Mouse (Mus musculus) kidney, adult 8-10 months (tissue): ENCODE results near the gene Camk2b.
"Not testable (repeated sequence)": the region's sequence is repeated elsewhere in the genome, so short reads cannot be mapped to it uniquely, and the experiment has no call there.

Experiments used
- DNase-seq, 2 experiments: peaks; one replicate each; pipeline ENCODE4 v3.0.0; 2022

Camk2b gene

DNA sequence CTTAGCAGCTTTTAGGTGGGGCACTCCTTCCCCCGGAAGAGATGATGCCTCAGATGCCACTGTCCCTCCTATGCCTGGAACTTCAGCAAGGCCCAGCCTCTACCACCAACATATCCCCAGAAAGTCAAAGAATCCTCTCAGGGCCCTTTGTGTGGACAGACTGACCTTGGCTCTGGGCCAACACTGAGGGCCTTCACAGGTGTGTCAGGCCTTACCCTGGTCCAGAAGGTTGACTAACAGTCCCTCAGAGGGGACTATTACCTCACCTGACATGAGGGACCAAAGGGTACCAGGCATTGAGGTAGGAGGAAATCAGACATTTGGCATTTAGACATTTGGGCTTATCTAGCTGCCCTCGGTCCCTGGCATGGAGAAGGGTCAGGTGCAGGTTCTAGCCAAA is 86.1 kb downstream of the Camk2b start:
- DNase-seq = no peak

DNA sequence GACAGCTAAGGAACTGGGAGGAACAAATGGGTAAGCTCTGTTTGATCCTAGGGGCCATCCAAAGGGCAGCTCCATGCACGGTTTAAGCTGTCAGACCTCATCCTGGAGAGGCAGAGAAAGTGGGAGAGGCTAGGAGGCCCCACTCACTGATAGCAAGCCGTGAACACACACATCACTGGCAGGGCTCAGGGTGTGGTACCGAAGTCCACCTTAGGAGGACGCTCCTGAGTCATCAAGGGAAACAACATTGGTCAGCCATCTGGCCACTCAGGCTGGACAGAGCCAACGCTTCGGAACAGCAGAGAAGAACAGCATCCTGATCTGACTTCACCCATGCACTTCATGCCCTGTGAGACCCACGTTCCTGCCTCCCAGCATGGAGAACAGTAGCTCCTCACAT is 87.1 kb downstream of the Camk2b start:
- no peak for DNase-seq

DNA sequence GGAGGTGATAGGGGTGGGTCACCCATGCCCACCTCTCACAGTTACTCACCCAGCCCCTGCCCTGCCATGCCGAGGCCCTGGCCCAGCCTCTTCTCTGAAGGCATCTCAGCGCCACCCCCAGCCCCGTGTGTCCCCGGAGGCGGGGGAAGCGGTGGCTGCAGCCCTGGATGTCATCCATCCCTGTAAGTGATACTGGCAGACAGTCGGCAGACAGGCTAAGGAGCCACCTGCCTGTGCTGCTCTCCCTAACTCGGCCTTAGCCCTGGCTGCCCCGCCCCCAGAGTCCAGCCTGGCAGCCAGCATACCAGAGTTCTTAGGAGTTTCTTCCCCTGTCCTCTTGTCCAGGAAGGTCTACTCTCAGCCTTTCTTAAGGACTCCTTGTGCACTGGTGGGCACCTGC is 90.1 kb downstream of the Camk2b start:
- DNase-seq = no peak

DNA sequence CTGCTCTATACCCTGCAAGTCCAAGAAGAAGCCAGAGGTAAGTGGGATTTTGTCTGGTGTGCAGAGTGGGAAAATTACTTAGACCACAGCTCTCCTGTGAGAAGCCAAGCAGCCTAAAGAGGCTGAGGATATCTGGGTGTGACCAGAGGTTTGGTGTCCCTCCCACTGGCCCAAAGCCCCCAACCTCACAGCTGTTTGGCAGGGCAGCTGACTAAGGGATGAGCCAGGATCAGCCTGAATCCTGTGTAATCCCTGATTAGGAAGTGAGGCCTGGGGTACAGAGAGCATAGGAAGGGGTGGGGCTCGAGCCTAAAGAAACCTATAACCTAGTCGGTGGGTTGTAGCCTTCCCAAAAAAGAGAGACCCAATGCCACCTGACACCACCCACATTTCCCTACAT is 91.1 kb downstream of the Camk2b start:
- DNase-seq = no peak

DNA sequence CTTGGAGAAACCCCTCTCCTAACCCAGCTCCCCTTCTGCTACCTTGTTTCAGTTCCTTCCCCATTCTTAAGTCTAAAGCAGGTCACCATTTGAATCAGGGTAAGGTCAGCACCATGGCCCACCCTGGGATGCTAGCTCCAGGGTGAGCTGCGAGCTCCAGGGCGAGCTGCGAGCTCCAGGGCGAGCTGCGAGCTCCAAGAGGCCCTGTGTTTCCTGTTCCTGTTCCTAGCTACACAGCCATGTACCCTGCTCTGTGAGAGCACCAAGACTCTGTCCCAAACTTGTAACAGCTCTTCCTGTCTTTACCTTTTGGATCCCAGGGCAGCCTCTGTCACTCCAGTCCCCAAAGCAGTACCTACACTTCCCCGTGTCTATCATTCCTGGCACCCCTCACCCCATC is 92.1 kb downstream of the Camk2b start:
- DNase-seq = no peak

DNA sequence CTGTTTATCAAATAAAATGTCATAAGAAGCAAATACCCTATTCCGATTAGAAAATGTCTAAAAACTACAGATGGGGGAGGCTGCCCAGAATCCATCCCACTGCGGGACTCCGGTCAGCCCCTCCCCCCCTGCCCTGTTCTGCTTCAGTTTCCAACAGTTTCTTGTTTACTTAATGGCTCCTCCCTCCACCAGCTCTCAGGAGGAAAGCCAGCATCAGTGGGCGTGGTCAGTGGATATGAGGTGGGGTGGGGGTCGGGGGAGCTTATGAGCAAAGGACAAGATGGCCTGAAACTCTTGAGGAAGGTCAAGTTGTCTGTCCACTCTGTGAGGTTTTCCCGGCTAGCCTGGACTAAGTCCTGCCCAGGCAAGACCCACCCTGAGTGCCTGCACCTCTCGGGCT is 93.0 kb downstream of the Camk2b start:
- DNase-seq = no peak

DNA sequence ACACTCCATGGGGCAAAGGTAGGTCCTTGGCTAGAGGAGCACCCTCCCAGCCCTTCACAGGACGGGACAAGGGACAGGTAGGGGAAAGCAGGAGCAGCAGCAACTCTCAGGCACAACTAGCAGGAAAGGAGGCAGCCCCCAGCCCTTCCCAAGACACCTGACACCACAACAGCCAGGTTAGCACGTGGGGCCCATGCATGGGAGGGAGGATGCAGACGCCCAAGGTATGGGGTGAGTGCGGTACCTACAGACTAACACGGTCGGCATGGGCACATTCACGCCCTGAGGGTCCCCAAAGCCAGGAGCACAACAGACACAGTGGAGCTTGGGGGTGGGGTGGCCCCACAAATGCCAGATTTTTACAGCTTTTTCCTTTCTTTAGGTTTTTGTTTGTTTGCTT is 95.0 kb downstream of the Camk2b start:
- no peak for DNase-seq

DNA sequence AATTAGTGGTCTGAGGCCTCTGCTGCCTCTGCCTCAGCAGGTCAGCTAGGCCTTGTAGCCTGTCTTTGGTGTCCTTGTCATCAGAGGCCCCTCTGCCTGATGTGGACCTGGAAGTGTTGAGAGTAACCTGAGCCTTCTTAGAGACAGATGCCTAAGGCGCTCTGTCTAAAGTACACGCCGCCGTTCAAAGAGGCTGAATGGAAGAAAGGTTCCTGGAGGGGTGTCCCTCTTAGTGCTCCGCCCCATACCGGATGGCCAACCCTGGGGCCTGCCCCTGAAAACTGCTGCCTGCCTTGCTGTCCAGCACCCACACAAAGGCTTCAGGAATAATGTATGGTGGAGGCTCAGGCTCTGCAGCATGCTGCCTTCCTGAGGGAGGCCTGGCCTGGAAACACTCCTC is 97.9 kb downstream of the Camk2b start:
- DNase-seq = no peak

DNA sequence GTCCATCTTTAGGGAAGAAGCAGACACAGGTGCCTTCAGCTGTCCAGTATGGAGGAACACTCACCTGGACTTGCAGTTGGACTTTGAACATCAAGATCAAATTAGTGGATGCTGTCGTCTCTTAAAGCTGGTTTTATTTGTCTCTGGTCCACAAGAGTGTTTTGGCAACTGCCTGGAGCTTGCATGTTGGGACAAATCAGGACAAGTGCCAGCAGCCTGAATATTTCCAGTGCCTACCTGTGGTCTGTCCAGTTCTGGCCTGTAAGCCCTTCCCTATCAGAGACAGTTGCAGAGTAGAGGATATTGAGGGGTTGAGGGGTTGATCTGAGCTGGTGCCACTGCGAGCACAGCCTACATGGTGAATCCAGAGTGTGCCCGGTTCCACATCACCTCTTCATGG is 99.4 kb downstream of the Camk2b start:
- DNase-seq = no peak

DNA sequence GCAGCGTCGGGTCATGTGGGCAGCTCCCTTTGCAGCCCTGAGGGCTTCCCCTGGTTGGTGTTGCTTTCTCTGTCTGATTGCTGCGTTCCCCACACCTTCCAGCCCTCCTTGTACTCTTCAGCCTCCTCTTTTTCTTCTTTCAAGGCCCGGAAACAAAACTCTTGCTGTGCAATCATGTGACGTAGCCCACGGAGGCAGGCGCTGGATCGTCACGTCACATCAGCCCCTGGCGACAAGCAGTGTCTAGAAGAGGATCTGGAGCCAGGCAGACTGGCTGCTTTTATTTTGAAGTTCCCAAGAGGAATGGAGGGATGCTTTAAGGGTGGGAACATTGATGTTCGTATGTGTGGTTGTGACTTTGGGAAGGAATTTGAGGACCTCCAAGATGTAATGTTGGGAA is 100.3 kb downstream of the Camk2b start:
- DNase-seq = no peak

DNA sequence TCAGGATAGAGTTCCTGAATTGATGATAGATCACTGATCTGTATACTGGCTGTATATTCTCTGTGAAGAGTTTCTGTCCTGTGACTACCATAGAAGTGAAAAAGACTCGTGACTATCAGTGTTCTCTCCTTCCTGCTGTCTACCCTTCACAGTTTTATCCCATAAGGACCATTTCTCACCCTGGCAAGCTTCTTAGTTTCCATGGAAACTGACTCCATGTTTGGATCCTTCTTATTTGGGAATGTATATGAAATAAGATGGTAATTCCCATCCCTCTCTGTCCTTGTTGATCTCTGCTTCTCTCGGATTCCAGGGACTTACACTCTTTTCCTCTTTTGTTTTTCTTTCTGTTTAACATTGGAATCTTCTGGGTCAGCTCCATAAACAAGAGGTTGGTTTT is 106.1 kb downstream of the Camk2b start:
- no peak for DNase-seq

DNA sequence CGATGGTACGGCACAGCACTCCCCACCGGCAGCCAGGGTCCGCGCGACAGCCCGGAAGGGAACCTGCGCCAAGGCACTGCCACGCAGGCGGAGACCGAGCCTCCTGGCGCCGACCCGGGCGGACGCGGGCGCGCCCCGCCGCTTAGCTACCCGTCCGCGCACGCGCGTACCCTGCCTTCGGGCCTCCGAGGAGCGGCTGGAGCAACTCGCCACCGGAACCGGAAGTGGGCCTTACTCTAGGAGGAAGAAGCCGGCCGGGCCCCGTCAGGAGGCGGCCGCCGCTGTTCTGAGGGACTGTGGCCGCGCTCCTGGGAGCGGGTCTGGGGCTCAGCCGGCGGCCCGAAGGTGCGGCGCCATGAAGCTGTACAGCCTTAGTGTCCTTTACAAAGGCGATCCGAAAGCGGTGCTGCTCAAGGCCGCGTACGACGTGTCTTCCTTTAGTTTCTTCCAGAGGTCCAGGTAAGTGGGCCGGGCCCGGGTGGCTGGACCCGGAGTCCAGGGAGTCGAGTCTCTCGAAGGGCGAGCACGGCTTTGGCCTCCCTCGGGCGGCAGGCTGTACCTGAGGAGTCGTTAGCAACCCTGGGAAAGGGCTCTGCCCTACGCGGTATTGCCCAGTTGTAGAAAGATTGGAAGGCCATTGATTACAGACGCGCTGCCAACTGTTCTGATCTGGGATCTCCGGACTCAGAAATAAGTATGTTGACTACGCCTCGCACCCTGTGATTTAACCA is 110.5 kb downstream of the Camk2b start, which contains the start of gene Ykt6:
Ykt6 (plus strand) TSS at position 148 of the 731 bp plus-strand sequence.
- DNase-seq = peak; percentile 95 to 96

DNA sequence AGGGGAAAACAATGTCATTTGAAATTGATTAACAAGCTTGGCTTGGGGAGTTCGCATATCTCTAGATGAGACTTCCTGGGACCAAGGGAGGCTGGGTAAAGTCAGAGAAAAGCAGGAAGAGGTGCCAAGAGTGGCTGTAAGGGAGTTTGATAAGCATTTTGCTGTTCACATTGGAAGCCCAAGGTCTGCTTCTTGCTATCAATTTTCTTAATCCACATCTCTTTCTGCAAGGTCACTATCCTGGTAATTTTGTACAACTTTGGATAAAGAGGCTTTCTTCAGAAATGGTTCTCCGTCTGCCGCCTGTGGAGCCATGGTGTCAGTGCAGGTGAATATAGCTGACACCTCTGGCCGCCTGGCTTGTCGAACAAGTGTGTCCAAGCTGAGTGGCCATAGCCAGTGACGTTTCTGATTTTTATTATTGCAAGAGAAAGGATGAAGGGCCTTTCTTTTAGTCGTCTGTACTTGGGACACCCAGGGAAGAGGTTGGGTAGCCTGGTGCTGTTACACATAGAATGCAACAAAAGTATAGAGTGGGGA is 111.1 kb downstream of the Camk2b start:
- DNase-seq = peak in 1 of 2 experiments; percentile 55

DNA sequence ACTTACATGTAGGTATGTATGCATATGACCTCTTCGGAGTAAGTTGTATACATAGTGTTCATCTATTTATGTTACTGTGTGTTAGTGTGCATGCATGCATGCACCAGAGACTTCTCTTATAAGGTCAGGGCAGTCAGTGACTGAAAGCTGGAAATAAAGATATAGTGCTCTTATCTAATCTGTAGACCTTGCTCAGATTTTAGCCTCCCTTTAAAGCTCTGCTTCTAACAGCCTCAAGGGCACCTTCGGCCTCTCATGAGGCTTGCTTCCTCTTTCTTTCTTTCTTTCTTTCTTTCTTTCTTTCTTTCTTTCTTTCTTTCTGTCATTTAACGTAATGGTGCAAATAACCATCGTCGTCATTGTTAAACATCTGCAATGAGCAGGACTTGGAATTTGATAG is 111.7 kb downstream of the Camk2b start:
- DNase-seq = no peak

DNA sequence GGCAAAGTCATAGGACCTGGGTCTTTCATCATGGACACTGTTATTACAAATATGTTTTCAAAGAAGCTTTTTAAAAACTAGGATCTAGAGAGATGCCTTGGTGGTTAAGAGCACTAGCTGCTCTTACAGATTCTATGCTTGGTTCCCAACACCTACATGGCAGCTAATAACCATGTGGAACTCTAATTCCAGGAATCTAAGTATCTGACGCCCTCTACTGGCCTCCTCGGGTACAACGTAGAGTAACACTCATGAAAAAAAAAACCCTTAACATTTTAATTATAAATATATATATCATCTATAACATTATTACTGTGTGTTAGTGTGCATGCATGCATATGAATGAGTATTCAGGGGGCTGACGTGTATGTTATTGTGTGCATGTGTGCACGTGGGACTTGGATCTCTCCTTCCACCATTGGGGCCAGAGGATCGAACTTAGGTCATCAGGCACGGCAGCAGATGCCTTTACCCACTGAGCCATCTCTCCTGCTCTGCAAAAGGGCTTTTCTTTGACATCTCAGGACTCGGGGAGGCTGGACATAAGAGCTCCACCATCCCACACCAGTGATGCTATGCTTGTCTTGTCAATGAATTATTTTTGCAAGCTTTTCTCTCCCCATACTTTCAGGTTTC is 112.9 kb downstream of the Camk2b start:
- DNase-seq = peak in 1 of 2 experiments; percentile 32

DNA sequence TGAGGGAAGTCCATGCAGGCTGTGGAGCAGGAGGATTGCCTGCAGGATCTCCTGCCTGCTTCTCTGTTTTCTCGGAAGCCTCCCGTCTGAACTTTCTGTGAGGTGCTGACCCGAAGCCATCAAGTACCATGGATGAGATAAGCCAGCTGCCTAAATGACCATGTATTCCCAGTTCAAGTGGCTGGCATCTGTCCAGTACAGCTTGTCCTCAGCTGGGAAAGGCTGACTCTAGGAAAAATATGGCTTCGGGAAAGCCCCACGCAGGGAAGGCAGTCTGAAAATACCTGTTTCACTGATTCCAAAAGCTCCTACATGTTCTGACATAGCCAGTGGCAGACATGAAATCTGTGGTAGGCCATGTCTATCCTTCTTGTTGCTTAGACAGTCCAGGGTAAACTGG is 113.7 kb downstream of the Camk2b start:
- DNase-seq = peak; percentile 41 to 52

DNA sequence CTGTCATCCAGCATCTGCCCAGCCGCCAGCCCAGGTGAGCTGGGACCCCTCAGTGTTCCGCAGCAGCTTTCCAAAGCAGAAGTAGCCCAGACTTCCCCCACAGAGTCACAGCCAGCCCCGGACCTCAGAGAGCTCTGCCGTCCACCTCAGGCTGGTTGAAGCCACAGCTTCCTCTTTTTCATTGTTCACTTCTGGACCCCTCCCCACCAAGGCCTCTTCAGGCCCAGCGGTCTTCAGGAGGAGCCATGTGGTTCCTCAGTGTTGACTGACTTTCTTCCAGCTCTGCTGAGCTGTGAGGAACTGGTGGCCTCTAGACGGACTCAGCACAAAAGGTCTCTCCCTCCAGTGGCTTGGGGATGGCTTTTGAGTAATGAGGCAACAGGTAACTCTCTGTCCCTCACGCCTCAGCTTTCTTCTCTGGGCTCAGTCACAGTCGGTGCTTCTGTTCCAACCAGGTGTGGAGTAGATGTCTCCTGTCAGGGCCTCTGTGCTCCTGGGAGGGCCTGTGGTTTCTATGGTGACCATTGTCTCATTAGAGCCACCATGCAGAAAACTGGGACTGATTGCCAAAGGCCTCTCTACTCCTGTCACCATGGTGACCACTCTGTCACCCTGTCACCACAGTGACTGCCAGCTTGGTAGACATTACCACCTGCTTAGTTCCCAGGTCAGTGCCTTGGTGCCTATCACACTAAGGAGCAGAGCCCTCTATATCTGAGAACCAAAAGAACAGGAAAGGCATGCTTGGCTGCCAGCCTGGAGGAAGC is 116.4 kb downstream of the Camk2b start, which contains the start of gene Gck:
Gck (minus strand) TSS at position 496 of the 767 bp plus-strand sequence.
- no peak for DNase-seq

DNA sequence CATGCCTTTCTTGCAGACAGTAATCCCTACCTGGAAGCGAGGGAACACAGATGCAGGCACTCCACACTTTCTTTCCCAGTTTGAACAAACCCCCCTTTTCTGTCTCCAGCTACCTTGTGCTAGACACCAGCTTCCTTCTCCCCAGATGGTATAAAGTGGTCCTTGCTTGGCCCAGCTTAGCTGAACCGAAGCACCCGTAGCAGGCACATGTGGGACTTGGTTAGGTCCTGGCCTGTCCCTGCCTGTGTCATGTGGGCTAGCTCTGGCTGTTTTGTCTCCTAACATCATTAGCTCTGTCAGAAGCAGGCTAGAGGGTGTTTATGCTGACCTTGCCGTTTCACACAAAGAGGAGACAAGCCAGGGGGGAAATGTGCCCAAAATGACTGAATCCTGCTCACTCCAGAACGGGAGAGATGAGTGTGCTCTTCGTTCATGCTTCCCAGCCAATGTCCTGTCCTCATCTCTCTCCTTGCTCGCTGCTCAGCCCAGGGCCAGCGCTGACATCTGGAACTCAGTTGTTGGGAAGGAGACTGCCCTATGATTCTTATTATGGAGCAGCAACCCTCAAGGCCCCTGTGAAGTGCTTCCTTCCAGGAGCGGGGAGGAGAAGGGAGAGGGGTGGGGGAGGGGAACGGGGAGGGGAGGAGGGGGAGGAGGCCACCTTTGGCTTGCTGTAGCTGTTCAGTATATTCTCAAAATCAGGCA is 117.5 kb downstream of the Camk2b start:
- no peak for DNase-seq

DNA sequence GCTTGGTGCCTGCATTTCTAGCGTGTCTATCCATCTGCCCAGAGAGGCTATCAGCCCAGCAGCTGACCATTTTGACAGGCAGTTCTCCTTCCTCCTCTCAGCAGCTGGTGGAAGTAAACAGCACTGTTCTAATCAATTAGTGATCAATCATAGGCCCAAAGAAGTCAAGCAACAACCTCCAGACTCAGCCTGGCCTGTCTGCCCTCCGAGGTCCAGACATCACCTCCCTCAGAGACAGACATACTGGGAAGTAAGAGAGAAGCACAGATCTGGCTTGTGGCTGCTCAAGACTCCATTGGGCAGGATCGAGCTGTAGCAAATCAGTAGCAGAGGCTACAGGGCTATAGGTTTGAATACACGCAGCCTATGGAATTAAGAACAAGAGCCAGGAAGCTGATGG is 118.4 kb downstream of the Camk2b start:
- DNase-seq = no peak

DNA sequence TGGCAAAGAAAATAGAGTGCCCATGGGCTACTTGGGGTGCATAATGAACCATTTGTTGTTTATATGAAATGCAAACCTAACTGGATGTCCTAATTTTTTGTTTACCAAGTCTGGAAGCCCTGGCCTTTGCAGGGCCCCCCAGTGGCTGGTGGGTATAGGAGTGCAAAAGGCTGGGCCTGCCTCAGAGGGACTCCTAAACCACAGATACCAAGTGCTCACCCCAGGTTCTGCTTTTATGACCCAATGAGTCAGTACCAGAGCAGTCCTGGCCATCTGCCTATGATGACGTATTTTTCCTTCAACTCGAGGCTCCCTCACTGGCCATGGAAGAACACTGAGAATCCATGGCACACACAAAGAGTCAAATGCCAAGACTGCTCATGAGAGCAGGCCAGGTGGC is 121.1 kb downstream of the Camk2b start:
- no peak for DNase-seq

DNA sequence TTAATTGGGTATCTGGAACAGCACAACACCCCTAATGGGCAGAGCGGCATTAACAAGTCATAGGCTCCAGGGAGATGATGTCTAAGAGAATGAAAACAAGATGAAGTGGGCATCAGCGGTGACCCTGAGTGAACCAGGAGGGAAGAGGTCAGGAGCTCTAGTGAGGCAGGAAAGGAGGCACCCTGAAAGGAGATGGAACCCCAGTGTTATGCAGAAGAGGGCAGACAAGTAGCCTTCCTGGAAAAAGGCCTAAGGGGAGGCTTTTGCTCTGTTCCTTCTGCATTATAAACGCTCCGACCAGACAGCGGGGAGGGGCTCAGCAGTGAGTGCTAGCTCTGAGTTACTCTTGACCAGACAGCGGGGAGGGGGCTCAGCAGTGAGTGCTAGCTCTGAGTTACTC is 123.2 kb downstream of the Camk2b start:
- no peak for DNase-seq

DNA sequence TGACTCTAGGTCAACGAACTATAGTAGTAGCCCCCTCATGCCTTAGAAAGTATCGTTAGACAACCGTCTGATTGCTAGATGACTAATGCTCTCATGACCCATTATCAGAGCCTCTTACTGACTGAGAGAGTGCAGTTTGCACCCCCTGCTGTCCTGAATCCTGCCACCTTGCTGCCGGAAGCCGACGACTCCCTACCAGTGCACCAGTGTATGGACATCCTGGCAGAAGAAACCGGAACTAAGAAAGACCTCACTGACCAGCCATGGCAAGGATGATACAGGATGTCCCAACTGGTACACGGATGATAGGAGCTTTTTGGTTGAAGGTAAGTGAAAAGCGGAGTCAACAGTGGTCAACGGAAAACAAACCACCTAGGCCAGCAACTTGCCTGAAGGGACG is 131.6 kb downstream of the Camk2b start:
- DNase-seq = not testable (repeated sequence)

DNA sequence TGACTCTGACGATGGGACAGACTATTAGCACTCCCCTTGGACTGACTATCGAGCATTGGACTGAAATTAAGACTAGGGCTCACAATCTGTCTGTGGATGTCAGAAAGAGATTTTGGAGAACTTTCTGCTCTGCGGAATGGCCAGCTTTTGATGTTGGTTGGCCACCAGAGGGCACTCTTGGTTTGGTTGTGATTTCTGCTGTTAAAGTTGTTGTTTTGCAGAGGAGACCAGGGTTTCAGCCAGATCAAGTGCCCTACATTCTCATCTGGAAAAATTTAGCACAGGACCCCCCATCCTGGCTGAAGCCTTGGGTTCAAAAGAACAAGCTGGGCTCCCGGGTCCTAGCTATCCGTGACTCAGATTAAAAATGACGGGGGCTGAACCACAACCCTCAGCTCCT is 134.2 kb downstream of the Camk2b start:
- peak in 1 of 2 experiments; percentile 36 for DNase-seq
